Mouse (Mus musculus) C2C12 (cell line): ENCODE results near the gene Atxn1.

Source experiments
- CTCF ChIP-seq: IDR thresholded peaks from one replicate; pipeline ENCODE4 v1.5.1; 2011; ENCODE audit not compliant: control insufficient read depth, insufficient read depth, insufficient read length
- MAX ChIP-seq: IDR thresholded peaks from one replicate; pipeline ENCODE4 v1.6.1; 2011; ENCODE audit warnings: mild to moderate bottlenecking, control low read depth
- MYOG ChIP-seq: IDR thresholded peaks from one replicate; pipeline ENCODE4 v1.6.1; 2011; ENCODE audit not compliant: control insufficient read depth, insufficient read length; ENCODE audit errors: extremely low read depth

GRCm38 (mm10) chr13:45968206-45968605, 3.4 kb upstream of the Atxn1 start:
- TF ChIP-seq CTCF, result no peak
- TF ChIP-seq MYOG, result no peak
- no peak for TF ChIP-seq MAX
